Mouse (Mus musculus) regulatory T cell (primary cell): Measurements from ENCODE around the gene Wnt1.
"Not testable (repeated sequence)": the region's sequence is repeated elsewhere in the genome, so short reads cannot be mapped to it uniquely, and the experiment has no call there.

Experiments used
- in situ Hi-C: fragments of 300-600 bp; cut with MboI, MseI; formaldehyde crosslinking; loops from one replicate; pipeline ENCODE4 v1.15.1; 2025; ENCODE audit warnings: high pct_unique_total_duplicates

The Wnt1 gene

GRCm38 (mm10) chr15:98805324-98806040 lies 15.8 kb downstream of the Wnt1 start:
- in situ Hi-C loops: no loop called here

DNA sequence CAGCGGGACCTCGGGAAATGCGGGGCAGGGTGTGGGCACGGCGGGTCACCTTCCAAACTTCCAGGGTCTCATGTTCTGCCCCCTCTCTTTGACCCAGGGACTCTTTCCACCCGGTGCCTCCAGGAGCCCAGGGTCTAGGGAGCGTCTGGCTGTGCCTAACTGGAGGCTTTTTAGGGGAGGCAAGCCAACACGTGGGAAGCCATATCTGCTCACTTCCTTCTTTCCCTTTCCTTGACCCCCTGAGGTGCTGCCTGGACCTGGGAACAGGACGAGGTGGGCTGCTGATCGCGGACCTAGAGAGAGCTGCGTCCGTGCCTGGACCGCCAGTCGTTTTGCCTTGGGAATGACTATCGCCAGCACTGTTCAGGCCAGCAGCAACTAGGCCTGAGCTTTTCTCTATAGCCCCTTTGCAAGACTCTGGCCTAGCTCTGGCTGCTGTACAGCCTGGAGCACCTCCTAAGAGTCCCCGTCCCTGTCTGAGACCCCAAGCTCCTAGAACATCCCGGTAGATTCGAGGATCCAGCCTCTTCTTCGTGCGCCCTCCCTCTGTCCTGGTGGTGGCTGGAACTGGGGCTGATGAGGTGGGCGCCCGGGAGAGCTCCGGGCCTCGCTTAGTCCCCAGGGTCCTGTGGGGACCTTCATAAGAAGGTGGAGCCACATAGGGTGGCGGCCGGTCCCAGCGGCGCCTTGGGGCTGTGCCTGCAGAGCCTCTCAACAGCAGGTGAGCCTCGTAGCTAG lies 16.6 kb downstream of the Wnt1 start:
- in situ Hi-C loops: no loop called here

DNA sequence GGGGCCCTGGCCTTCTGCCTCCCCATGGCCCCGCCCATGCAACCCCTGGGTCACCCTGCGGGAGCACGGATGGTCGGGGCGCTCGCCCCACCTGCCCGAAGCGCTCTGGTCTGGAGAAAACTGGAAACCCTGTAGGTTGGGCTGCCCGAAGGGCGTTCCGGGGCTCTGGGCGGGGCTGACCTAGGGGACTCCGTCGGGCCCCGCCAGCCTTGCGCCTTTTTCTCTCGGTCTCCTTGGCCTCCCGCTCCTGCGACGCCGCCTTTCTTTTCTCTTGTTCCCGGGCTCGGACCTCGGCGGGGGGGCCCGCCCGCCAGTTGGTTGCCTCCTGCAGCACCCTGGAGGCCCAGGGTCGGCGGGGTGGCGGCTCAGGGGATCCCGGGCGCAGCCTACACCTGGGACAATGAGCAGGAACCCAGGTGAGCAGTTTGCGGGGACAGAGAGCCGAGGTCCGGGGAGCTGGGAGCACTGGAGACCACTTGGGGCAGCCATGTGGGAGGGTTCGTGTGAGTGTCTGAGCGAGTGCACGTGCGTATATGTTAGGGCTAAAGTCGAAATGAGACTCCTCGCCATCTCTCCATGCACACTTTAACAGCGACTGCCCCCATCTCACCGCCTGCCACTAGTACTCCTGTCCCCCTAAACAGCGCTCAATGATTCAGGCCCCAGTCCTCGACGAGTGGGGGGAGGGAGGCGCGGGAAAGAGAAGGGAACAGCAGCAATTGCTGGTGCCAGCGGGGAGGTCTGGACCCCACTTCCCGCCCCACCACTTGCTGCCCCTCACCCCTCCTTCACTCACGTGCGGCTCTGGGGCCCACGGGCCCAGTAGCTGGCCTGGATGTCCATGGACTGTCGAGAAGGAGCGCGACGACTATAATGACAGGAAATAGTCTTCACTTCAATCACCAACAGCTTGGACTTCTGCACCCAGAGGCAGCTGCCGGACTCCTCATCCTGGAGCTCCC lies 17.4 kb downstream of the Wnt1 start:
- in situ Hi-C loops: no loop called here

- in situ Hi-C loops: no loop called here
Observed at GRCm38 (mm10) chr15:98807895-98808650, 18.4 kb downstream of the Wnt1 start.

GRCm38 (mm10) chr15:98808651-98809134 lies 19.0 kb downstream of the Wnt1 start:
- in situ Hi-C loops: no loop called here

DNA sequence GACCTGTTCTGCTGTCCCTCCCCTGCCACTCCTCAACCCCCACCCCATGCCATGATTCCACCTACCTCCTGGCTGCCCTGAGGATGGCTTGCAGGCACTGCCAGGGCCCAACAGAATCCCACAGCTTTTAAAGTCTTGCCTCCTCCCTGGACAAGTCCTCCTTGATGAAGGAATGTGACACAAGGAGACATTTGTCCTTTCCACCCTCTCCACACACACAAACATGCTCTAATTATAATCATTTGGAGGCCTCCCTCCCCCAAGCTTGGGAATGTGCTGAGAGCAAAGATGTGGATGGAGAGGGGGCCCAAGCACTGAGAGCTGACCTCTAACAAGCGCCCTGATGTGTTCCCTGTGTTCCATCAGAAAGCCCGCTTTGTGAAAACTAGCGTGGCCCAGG lies 19.7 kb downstream of the Wnt1 start, which contains the start of gene Ddn:
TSS of gene Ddn (minus strand) at position 101 of the 400 bp plus-strand sequence.
- in situ Hi-C loops: no loop called here

GRCm38 (mm10) chr15:98810212-98810611 lies 20.6 kb downstream of the Wnt1 start:
- in situ Hi-C loops: not testable (repeated sequence)

- in situ Hi-C loops: no loop called here
Observed at GRCm38 (mm10) chr15:98812741-98813424, 23.2 kb downstream of the Wnt1 start.

DNA sequence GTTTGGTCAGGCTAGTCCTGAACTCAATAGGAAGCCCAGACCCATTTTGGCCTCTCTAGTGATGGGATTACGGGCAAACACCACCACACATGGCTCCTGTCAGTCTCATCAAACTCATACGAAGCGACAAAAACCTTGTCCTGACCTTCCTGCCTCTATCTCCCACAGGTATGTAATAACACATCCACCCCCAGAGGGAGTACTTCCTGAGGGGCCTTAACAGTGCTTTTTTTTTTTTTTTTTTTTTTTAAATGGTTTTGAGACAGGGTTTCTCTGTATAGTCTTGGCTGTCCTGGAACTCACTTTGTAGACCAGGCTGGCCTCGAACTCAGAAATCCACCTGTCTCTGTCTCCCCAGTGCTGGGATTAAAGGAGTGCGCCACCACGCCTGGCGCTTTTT lies 28.5 kb downstream of the Wnt1 start:
- in situ Hi-C loops: no loop called here

DNA sequence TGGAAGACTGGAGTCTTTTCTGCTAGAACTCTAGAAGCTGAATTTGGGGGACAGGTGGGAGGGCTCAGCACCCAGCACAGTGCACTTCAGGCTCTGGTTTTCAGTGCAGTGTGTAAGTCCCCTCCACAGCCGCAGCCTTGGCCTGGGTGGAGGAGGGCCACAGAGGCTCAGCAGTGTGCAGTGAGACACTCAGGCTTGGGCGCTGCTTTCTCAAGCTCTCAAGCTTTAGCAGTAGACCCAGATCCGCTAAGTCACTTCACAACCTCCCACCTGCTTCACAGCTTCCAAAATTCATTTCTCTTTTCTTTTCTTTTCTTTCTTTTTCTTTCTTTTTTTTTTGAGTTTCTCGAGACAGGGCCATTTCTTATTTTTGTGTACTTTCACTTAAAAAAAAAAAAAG lies 31.3 kb downstream of the Wnt1 start:
- in situ Hi-C loops: no loop called here

GRCm38 (mm10) chr15:98821403-98821802 lies 31.7 kb downstream of the Wnt1 start:
- in situ Hi-C loops: no loop called here

DNA sequence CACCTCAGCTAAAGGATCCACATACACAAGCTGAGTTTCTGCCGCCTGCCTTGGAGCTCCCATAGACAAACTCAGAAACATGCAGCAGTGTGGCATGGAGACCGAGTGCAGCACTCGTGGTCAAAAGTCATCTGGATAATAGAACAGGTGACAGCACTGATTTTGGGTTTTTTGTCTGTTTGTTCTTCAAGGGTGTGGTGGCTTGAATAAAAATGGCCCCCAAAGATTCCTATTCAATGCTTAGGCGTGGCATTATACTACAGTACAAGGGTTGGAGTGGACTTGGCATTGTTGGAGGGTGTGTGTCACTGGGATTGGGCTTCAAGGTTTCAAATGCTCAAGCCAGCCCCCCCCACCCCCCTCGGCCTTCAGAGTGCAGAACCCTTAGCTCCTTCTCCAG lies 32.5 kb downstream of the Wnt1 start:
- in situ Hi-C loops: no loop called here

DNA sequence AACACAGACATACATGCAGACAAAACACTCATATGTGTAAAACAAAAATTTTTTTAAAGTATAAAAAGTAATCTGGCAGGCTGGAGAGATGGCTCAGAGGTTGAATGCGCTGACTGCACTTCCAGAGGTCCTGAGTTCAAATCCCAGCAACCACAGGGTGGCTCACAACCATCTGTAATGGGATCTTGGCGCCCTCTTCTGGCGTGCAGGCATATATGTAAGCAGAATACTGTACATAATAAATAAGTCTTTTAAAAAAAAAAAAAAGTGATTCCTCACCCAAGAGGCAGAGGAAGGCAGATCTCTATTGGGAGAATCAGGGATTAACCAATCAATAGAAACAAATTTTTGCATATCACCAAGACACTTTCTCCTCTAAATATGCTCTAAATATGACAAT lies 33.8 kb downstream of the Wnt1 start:
- in situ Hi-C loops: no loop called here

- in situ Hi-C loops: no loop called here
Observed at GRCm38 (mm10) chr15:98827611-98828011, 38.0 kb downstream of the Wnt1 start.

DNA sequence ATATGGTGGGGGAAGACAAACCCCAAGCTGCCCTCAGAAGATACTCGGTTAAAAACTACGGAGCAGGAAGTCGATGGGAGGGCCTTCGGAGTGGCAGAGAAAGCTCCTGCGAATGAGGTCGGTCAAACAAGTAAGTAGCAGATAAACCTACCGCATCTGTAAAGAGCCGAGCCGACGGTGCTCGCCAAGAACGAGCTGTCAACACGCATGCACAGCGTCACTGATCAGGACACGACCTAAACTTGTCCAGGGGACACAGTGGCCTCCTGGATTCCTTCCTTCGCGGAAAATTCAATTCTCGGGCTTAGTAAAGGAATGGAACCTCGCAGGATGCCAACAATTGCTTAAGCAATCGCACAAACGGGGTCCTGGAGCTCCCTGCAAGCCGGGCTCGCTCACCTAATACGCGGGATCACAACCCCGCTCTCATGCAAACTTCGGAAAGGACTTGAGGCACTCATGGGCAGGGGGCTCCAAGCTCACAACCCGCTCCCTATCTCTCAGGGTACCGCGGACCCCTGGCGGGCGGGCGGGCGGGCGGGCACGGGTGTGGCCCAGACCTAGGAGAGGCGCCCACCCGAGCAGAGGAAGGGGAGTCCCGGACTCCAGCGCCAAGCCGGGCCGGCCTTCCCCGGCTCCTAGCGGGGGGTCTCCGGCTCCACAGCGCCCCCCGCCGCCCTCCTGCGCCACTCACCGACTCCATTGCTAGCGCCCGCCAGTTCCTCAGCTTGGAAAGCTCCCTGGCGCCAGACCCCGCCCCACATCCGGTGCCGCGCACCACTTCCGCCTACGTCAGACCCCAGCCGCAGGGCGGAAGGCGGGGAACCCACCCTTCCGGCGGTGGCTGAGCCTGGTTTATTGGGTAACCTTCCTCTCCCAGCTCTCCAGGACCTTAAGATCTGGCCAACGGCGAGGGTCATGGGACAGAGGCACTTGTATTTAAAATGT lies 41.4 kb downstream of the Wnt1 start, which contains the start of gene Prkag1:
TSS of gene Prkag1 (minus strand) at position 786 of the 948 bp plus-strand sequence.
- in situ Hi-C loops: no loop called here

- in situ Hi-C loops: no loop called here
Observed at GRCm38 (mm10) chr15:98831684-98832035, 42.0 kb downstream of the Wnt1 start.

GRCm38 (mm10) chr15:98832161-98833058 lies 42.8 kb downstream of the Wnt1 start:
- in situ Hi-C loops: no loop called here

GRCm38 (mm10) chr15:98833281-98833680 lies 43.6 kb downstream of the Wnt1 start:
- in situ Hi-C loops: no loop called here
